Mouse (Mus musculus): ENCODE measurements around the gene Ddx19a.

DNA sequence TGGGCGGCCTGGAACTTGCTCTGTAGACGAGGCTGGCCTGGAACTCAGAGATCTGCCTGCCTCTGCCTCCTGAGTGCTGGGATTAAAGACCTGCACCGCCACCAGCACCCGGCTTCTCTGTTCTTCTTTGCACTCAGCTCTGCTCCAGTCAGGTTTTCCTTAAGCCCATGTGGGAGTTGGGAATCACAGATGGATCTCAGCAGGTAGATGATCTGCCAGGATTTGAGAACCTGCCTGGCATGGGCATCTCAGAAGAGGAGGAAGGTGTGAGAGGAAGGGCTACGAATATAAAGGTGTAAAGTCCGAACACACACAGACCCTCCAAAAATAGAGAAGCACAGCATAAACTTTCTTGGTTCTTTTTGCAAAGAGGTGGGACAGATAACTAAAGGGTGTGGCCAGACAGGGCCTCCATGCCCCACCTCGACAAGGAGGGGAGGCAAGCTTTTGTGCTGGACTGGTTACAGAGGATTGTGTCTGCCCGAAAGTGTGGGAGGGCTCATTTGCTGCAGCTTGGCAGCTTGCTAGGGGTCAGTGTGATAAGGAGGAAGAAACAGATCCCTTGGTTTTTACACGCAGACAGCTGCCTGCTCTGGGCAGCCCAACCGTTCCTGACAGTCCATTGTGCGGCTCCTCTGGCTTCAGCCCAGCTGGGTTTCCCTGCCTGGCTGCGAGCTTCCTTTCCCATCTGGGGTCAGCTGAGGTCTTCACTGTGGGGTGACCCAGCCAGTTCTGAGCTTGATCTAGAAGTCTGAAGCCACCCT, 66.2 kb downstream of the Ddx19a start:
- TF ChIP-seq CTCF (IDR thresholded peaks at IDR 0.05; ENCODE audit: borderline replicate concordance, insufficient read depth, low read depth, low read length) (no peak), POLR2A (IDR thresholded peaks at IDR 0.05; ENCODE audit: borderline replicate concordance, insufficient read depth, low read length) (no peak)

Measured in cerebellum, adult 2 months (tissue).